Mouse (Mus musculus) kidney, embryonic 14.5 days (tissue): ENCODE data around the gene Lmntd1. TPM values are rescaled to one million over a fixed set of nuclear protein-coding genes. Genes with fewer than 3 reads are reported as not detected.

Experiments
- ATAC-seq: fragments of 200-750 bp; cut with Nextera tagmentation; 2 replicates; pipeline ENCODE4 v1.8.0; 2017; ENCODE audit warnings: moderate number of reproducible peaks, mild to moderate bottlenecking, moderate TSS enrichment, moderate library complexity; ENCODE audit not compliant: low FRiP score, low TSS enrichment
- H3K27ac ChIP-seq: fragments of 300-500 bp; sonication (generic); 2 replicates; pipeline ENCODE4 v1.5.1; 2014; ENCODE audit warnings: low read depth, mild to moderate bottlenecking, low read length, moderate library complexity, mixed read lengths
- H3K27me3 ChIP-seq: fragments of 300-500 bp; sonication (generic); 2 replicates; pipeline ENCODE4 v1.6.1; 2014; ENCODE audit warnings: mild to moderate bottlenecking, low read length; ENCODE audit not compliant: control insufficient read depth, insufficient read depth
- H3K36me3 ChIP-seq: fragments of 300-500 bp; sonication (generic); 2 replicates; pipeline ENCODE4 v1.6.1; 2014; ENCODE audit warnings: low read length, mixed read lengths; ENCODE audit not compliant: control insufficient read depth, insufficient read depth
- H3K4me1 ChIP-seq: fragments of 300-500 bp; sonication (generic); 2 replicates; pipeline ENCODE4 v1.6.1; 2014; ENCODE audit warnings: low read length, mixed read lengths; ENCODE audit not compliant: control insufficient read depth, insufficient read depth
- H3K4me2 ChIP-seq: fragments of 300-500 bp; sonication (generic); replicated peaks from 2 replicates; pipeline ENCODE4 v1.6.1; 2014; ENCODE audit warnings: low read depth, mild to moderate bottlenecking, low read length
- H3K4me3 ChIP-seq: fragments of 300-500 bp; sonication (generic); 2 replicates; pipeline ENCODE4 v1.5.1; 2014; ENCODE audit warnings: mild to moderate bottlenecking, low read length
- H3K9ac ChIP-seq: fragments of 300-500 bp; sonication (generic); 2 replicates; pipeline ENCODE4 v1.6.1; 2014; ENCODE audit warnings: low read depth, mild to moderate bottlenecking, low read length, moderate library complexity
- H3K9me3 ChIP-seq: fragments of 300-500 bp; sonication (generic); 2 replicates; pipeline ENCODE4 v1.6.1; 2016; ENCODE audit warnings: low read length; ENCODE audit not compliant: control insufficient read depth
- WGBS: fragments of 180-500 bp; shearing (Covaris S2); extraction: QIAGEN DNeasy Blood & Tissue Kit; methylation state at CpG from one replicate; pipeline ENCODE4 v1.1.7; 2014; 5-methylcytosine and 5-hydroxymethylcytosine counted together
- polyA plus RNA-seq: library from polyadenylated mRNA; unstranded; fragments of >200 nt; fragmentation: Nextera tagmentation; extraction: Ambion mirVana; gene quantifications from 2 replicates; pipeline ENCODE4 v1.2.1, GENCODE M21; 2014

The Lmntd1 gene
- polyA plus RNA-seq, 1 experiment from 2014 or later: 2.0 TPM

DNA sequence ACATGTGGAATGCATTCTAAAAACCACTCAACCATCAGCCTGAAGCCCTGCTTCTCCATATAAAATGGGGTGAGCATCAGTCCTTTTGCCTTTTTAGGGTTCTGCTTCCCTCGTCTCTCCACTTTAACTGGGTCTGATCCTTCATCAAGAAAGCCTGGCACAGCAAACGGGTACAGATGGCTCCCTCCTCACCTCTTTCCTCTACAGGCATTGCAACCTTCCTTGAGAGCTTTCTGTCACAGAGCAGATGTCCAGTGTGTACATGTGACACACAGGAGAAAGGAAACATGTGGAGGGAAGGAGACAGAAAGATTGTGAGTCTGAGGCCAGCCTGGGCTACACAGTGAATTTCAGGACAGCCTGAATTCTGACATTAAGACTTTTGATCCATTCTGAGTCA, 125.9 kb downstream of the Lmntd1 start:
- 73% methylated on average over 2 of the region's 2 CpGs for WGBS
- ATAC-seq: no peak
- Histone ChIP-seq H3K4me2 (no peak overlapping the region), H3K36me3 (no peaks in the 10 kb centered on the region), H3K27ac (no peak overlapping the region), H3K27me3 (no peaks in the 10 kb centered on the region), H3K9ac (no peak overlapping the region), H3K4me3 (no peak overlapping the region), H3K9me3 (no peaks in the 10 kb centered on the region), H3K4me1 (peaks cover 13% of the 10 kb centered on the region)

DNA sequence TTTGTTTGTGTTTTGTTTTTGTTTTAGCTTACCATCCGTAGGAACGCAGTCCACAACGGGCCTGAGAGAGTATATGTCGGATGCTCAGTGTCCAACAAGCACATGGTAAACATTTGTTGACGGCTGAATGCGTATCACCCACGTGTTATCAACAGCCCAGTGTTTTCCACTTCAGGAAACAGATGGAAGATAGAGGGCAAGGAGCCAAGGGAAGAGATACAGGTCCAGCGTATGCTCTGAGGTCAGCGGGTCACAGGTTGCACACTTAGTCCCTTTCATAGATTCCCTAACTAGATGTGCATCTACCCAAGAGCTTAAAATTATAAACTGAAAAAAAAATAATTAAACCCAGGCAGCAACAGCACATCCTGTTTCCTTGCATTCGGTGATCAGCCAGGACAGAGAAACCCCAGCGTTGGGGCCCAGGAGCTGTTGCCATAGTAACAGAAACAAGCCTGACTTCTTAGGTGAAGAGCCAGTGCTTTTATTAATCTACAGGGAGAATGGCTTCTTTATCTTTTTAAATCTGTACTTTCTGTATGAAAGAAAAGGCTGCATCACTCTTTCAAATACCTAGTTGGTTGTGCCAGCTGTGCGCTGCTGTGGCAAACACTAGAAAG, 128.0 kb downstream of the Lmntd1 start:
- H3K4me1 ChIP-seq: peaks cover 25% of the 10 kb centered on the region
- H3K27me3 ChIP-seq: no peaks in the 10 kb centered on the region
- H3K4me3 ChIP-seq: no peak overlapping the region
- no peak for ATAC-seq
- no peak overlapping the region for H3K4me2 ChIP-seq
- no peak overlapping the region for H3K27ac ChIP-seq
- H3K9me3 ChIP-seq: no peaks in the 10 kb centered on the region
- 57% methylated on average over 12 of the region's 12 CpGs for WGBS
- H3K36me3 ChIP-seq: no peaks in the 10 kb centered on the region
- H3K9ac ChIP-seq: no peak overlapping the region

DNA sequence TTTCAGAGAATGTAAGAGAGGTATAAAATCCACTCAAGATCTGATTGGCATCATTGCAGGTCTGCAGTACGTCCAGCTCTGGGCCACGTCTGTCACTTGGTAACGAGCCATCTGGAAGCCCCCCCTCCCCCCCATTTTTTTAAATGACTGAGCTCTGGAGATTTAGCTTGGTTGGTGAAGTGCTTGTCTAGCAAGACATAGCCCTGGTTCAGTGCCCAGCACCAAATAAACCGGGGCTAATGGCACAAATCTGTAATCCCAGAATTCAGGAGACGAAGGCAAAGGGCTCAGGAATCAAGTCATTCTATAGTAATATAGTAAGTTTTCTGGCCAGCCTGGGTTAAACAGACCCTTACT, 130.8 kb downstream of the Lmntd1 start:
- Histone ChIP-seq H3K4me2 (no peak overlapping the region), H3K4me1 (peaks cover 34% of the 10 kb centered on the region), H3K27ac (no peak overlapping the region), H3K9ac (no peak overlapping the region), H3K4me3 (no peak overlapping the region), H3K9me3 (no peaks in the 10 kb centered on the region), H3K27me3 (no peaks in the 10 kb centered on the region), H3K36me3 (no peaks in the 10 kb centered on the region)
- no peak for ATAC-seq
- 69% methylated on average over 5 of the region's 5 CpGs for WGBS

DNA sequence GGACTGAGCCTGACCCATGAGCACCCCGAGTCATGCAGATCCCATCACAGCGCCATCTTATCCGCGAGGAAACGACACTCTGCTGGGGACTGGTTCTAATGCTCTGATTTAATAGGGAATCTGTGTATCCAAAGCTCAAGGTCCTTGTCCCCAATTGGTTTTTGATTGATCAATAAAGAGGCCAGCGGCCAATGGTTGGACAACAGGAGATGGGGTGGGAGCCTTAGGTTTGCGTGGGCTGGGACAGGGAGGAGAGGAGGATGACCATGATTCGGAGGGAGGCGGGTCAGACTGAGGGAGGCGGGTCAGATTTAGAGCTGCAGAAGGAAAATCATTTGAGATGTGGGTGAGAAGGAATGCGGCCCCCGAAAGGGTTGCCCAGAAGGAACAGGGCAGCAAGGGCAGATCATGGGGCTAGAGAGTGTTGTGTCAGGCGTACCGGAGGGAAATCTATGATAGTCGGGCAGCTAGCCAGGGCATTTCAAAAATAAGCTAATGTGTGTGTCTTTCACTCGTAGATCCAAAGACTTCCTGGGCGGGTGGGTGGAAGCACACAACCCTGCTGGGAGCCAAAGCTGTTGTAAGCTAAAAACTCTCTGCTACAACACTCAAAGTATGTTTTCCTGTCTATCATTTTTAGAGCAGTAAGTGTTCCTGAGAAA, 131.3 kb downstream of the Lmntd1 start:
- Histone ChIP-seq H3K4me1 (peaks cover 34% of the 10 kb centered on the region), H3K4me2 (no peak overlapping the region), H3K27me3 (no peaks in the 10 kb centered on the region), H3K9ac (no peak overlapping the region), H3K27ac (peak overlapping the region; percentile 43; the same call in 1 of the 2 replicates), H3K9me3 (no peaks in the 10 kb centered on the region), H3K4me3 (no peak overlapping the region), H3K36me3 (no peaks in the 10 kb centered on the region)
- no peak for ATAC-seq
- 78% methylated on average over 17 of the region's 17 CpGs for WGBS

DNA sequence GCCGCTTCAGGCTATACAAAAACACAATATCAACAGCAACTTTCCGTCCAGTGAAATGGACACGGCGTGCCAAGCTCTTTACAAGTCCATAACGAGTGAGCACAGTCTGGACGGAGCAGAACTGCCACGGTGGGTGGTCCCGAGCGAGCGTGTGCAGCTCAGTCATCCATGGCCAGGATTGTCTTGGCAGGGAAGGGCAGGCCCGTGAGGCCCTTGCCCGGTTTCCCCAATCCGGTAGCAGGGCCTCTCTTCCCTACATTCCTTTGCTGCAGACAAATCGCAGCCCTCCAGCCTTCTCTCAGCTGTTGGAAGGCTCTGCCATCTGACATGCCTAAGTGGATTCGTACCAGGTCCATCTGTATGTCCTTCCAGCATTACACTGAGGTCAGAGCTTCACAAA, 132.2 kb downstream of the Lmntd1 start:
- Histone ChIP-seq H3K9ac (no peak overlapping the region), H3K4me1 (peaks cover 40% of the 10 kb centered on the region)
- peak; percentile 64; the same call in 1 of the 2 replicates for ATAC-seq

DNA sequence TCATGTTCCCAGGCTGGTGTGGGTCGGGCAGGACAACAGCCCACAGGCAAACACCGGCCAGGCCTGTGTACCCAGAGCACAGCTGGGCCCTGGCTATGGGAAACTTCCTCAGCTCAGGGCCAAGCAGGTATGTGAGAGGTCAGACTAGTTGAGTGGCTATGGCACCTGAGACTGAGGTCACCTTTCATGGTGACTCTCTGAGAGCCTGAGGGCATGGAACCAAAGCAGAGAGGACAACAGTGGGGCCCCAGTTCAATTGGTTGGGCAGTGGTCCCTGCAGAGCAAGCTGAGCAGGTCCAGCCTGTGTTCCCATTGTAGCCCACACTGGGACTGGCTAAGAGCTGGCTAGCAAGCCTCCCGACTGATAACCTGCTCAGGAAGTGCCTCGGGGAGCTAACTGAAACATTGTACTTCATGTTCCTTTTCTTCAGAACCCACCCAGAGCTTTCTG, 135.3 kb downstream of the Lmntd1 start:
- H3K9me3 ChIP-seq: no peaks in the 10 kb centered on the region
- peak; percentile 37; the same call in 1 of the 2 replicates for ATAC-seq
- H3K9ac ChIP-seq: no peak overlapping the region
- peaks cover 32% of the 10 kb centered on the region for H3K4me1 ChIP-seq
- no peak overlapping the region for H3K4me3 ChIP-seq
- no peak overlapping the region for H3K4me2 ChIP-seq
- H3K27me3 ChIP-seq: no peaks in the 10 kb centered on the region
- no peaks in the 10 kb centered on the region for H3K36me3 ChIP-seq
- WGBS: 74% methylated on average over 4 of the region's 4 CpGs
- peak overlapping the region; percentile 3; the same call in 1 of the 2 replicates for H3K27ac ChIP-seq

More for the DNA sequence above, 132.2 kb downstream of the Lmntd1 start:
- no peak overlapping the region for H3K4me3 ChIP-seq
- peak overlapping the region; percentile 19; the same call in 1 of the 2 replicates for H3K4me2 ChIP-seq
- peak overlapping the region; percentile 43 for H3K27ac ChIP-seq
- no peaks in the 10 kb centered on the region for H3K9me3 ChIP-seq
- no peaks in the 10 kb centered on the region for H3K36me3 ChIP-seq
- no peaks in the 10 kb centered on the region for H3K27me3 ChIP-seq
- 29% methylated on average over 15 of the region's 15 CpGs for WGBS

DNA sequence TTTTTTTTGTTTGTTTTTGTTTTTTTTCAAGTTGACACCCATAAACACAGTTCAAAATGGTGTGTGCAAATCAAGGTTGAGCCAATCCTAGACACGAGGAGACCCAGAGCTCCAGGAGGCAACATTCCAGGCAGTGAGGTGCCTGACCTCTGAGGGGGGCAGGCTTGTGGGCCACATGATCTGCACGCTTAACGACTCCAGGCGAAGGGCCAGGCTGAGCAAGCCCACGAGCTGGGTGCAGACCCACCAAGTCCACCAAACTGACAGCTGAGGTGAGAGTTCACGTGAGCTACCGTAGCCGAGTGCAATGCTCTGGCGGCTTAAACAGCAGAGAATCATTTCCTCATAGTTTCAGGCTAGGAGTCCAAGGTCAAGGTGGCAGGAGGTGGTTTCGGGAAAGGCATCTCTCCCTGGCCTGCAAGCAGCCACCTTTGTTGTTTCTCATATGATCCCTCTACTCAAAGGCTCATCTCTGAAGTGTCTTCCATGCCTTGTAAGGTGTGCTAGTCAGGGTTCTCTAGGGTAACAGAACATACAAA, 136.7 kb downstream of the Lmntd1 start:
- Histone ChIP-seq H3K36me3 (no peaks in the 10 kb centered on the region), H3K4me1 (peaks cover 29% of the 10 kb centered on the region), H3K9me3 (no peaks in the 10 kb centered on the region), H3K27ac (no peak overlapping the region), H3K27me3 (no peaks in the 10 kb centered on the region), H3K4me2 (no peak overlapping the region), H3K9ac (no peak overlapping the region), H3K4me3 (no peak overlapping the region)
- peak; percentile 44; the same call in 1 of the 2 replicates for ATAC-seq
- 23% methylated on average over 10 of the region's 10 CpGs for WGBS

DNA sequence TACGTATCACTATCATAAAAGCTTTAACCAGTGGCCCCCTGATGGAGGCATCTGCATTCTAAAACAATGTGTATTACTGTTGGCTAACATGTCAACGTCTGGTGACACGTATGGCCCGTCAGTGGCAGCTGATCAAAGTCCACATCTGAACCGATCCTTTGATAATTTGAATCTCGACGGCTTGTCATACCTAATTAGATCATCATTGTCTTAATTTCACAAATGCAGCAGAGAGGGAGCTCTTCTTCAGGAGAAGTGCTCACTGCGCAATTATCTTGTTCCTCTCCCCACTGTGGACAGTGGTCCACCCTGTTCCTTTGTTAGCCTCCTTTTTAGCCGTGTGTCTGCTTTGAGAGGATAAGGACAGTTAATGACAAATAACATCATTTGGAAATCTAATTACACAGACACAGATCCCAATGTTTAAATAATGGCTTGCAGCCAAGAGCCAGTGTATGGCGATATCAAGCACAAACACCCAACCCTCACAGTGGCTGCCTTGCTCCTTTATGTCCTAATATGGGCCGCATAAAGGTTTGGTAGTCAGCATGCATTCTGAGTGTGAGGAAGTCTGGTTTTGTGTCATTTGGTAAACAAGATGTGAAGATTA, 142.4 kb downstream of the Lmntd1 start:
- 88% methylated on average over 11 of the region's 11 CpGs for WGBS
- no peaks in the 10 kb centered on the region for H3K36me3 ChIP-seq
- no peak overlapping the region for H3K4me2 ChIP-seq
- no peak for ATAC-seq
- H3K4me3 ChIP-seq: no peak overlapping the region
- H3K27ac ChIP-seq: no peak overlapping the region
- H3K9me3 ChIP-seq: no peaks in the 10 kb centered on the region
- 0 out of 2 replicates have a peak, but pooled peaks cover under 1% of the 10 kb centered on the region for H3K4me1 ChIP-seq
- no peaks in the 10 kb centered on the region for H3K27me3 ChIP-seq
- no peak overlapping the region for H3K9ac ChIP-seq
